Mouse (Mus musculus): ENCODE measurements around the gene Fbxo34. TPM values are rescaled to one million over a fixed set of nuclear protein-coding genes. Genes with fewer than 3 reads are reported as not detected.
A peak's percentile ranks its signal among the peaks of the same experiment; 100 is the strongest.
"Not testable (repeated sequence)": the region's sequence is repeated elsewhere in the genome, so short reads cannot be mapped to it uniquely, and the experiment has no call there.

Gene Fbxo34
- polyA plus RNA-seq, 1 experiment from 2014 or later, result 27.2 TPM

GRCm38 (mm10) chr14:47567962-47568652, 117.9 kb downstream of the Fbxo34 start:
- Histone ChIP-seq H3K4me3 (ENCODE audit: low read depth, low read length) (peak overlapping the region; percentile 69), H3K27ac (replicated peaks; ENCODE audit: low read depth, low read length) (no peak overlapping the region)

GRCm38 (mm10) chr14:47570549-47570948, 120.3 kb downstream of the Fbxo34 start, which contains the start of gene Atg14:
Atg14 (minus strand) TSS chr14:47570649.
- H3K4me3 ChIP-seq (ENCODE audit: low read depth, low read length); ATAC-seq (ENCODE audit: insufficient number of reproducible peaks, low FRiP score, low TSS enrichment, low read depth); H3K27ac ChIP-seq (replicated peaks; ENCODE audit: low read depth, low read length); H3K4me1 ChIP-seq (ENCODE audit: control insufficient read depth, insufficient read depth, low read length); H3K9ac ChIP-seq (ENCODE audit: low read length); H3K9me3 ChIP-seq (ENCODE audit: control insufficient read depth, low read length); H3K36me3 ChIP-seq (ENCODE audit: control insufficient read depth, insufficient read depth, low read length); DNase-seq (ENCODE audit: low spot score); H3K4me2 ChIP-seq (ENCODE audit: low read depth, severe bottlenecking); H3K27me3 ChIP-seq (ENCODE audit: control insufficient read depth, insufficient read depth, low read length): not testable (repeated sequence)
- WGBS, result 93% methylated on average over 11 of the region's 11 CpGs

More at GRCm38 (mm10) chr14:47567962-47568652, 117.9 kb downstream of the Fbxo34 start:
- peak; percentile 98 for DNase-seq (ENCODE audit: low spot score)
- ATAC-seq (ENCODE audit: insufficient number of reproducible peaks, low FRiP score, low TSS enrichment, low read depth), result peak; percentile 98
- Histone ChIP-seq H3K4me1 (ENCODE audit: control insufficient read depth, insufficient read depth, low read length) (peaks cover 3% of the 10 kb centered on the region; the same call in 1 of the 2 replicates), H3K9me3 (ENCODE audit: control insufficient read depth, low read length) (no peaks in the 10 kb centered on the region), H3K36me3 (ENCODE audit: control insufficient read depth, insufficient read depth, low read length) (no peaks in the 10 kb centered on the region), H3K4me2 (ENCODE audit: low read depth, severe bottlenecking) (peak overlapping the region; percentile 76), H3K9ac (ENCODE audit: low read length) (peak overlapping the region; percentile 72), H3K27me3 (ENCODE audit: control insufficient read depth, insufficient read depth, low read length) (no peaks in the 10 kb centered on the region)
- WGBS, result under 1% methylated on average over 46 of the region's 46 CpGs

GRCm38 (mm10) chr14:47572707-47573106, 122.5 kb downstream of the Fbxo34 start:
- 81% methylated on average over 4 of the region's 4 CpGs for WGBS
- ATAC-seq (ENCODE audit: insufficient number of reproducible peaks, low FRiP score, low TSS enrichment, low read depth) (no peak), DNase-seq (ENCODE audit: low spot score) (no peak)
- Histone ChIP-seq H3K27ac (replicated peaks; ENCODE audit: low read depth, low read length) (no peak overlapping the region), H3K27me3 (ENCODE audit: control insufficient read depth, insufficient read depth, low read length) (no peaks in the 10 kb centered on the region), H3K9me3 (ENCODE audit: control insufficient read depth, low read length) (no peaks in the 10 kb centered on the region), H3K4me3 (ENCODE audit: low read depth, low read length) (no peak overlapping the region), H3K4me2 (ENCODE audit: low read depth, severe bottlenecking) (no peak overlapping the region), H3K36me3 (ENCODE audit: control insufficient read depth, insufficient read depth, low read length) (no peaks in the 10 kb centered on the region), H3K4me1 (ENCODE audit: control insufficient read depth, insufficient read depth, low read length) (peaks cover 2% of the 10 kb centered on the region; the same call in 1 of the 2 replicates), H3K9ac (ENCODE audit: low read length) (no peak overlapping the region)

- H3K27me3 ChIP-seq (ENCODE audit: control insufficient read depth, insufficient read depth, low read length), result no peaks in the 10 kb centered on the region
- H3K9ac ChIP-seq (ENCODE audit: low read length), result no peak overlapping the region
- ATAC-seq (ENCODE audit: insufficient number of reproducible peaks, low FRiP score, low TSS enrichment, low read depth), result no peak
- no peaks in the 10 kb centered on the region for H3K36me3 ChIP-seq (ENCODE audit: control insufficient read depth, insufficient read depth, low read length)
- no peak overlapping the region for H3K4me3 ChIP-seq (ENCODE audit: low read depth, low read length)
- 78% methylated on average over 11 of the region's 11 CpGs for WGBS
- no peaks in the 10 kb centered on the region for H3K9me3 ChIP-seq (ENCODE audit: control insufficient read depth, low read length)
- no peaks in the 10 kb centered on the region for H3K4me1 ChIP-seq (ENCODE audit: control insufficient read depth, insufficient read depth, low read length)
- no peak overlapping the region for H3K27ac ChIP-seq (replicated peaks; ENCODE audit: low read depth, low read length)
- no peak overlapping the region for H3K4me2 ChIP-seq (ENCODE audit: low read depth, severe bottlenecking)
- no peak for DNase-seq (ENCODE audit: low spot score)
These were observed 124.5 kb downstream of the Fbxo34 start for GRCm38 (mm10) chr14:47574721-47575120.

GRCm38 (mm10) chr14:47576687-47577086, 126.5 kb downstream of the Fbxo34 start:
- ATAC-seq (ENCODE audit: insufficient number of reproducible peaks, low FRiP score, low TSS enrichment, low read depth) (no peak), DNase-seq (ENCODE audit: low spot score) (no peak)
- Histone ChIP-seq H3K27me3 (ENCODE audit: control insufficient read depth, insufficient read depth, low read length) (no peaks in the 10 kb centered on the region), H3K4me1 (ENCODE audit: control insufficient read depth, insufficient read depth, low read length) (no peaks in the 10 kb centered on the region), H3K9me3 (ENCODE audit: control insufficient read depth, low read length) (no peaks in the 10 kb centered on the region), H3K9ac (ENCODE audit: low read length) (no peak overlapping the region), H3K27ac (replicated peaks; ENCODE audit: low read depth, low read length) (no peak overlapping the region), H3K4me3 (ENCODE audit: low read depth, low read length) (no peak overlapping the region), H3K36me3 (ENCODE audit: control insufficient read depth, insufficient read depth, low read length) (no peaks in the 10 kb centered on the region), H3K4me2 (ENCODE audit: low read depth, severe bottlenecking) (no peak overlapping the region)
- WGBS, result 59% methylated on average over 4 of the region's 4 CpGs

GRCm38 (mm10) chr14:47578086-47578485, 127.9 kb downstream of the Fbxo34 start:
- H3K9me3 ChIP-seq (ENCODE audit: control insufficient read depth, low read length), result no peaks in the 10 kb centered on the region
- H3K4me2 ChIP-seq (ENCODE audit: low read depth, severe bottlenecking), result no peak overlapping the region
- ATAC-seq (ENCODE audit: insufficient number of reproducible peaks, low FRiP score, low TSS enrichment, low read depth), result no peak
- H3K27me3 ChIP-seq (ENCODE audit: control insufficient read depth, insufficient read depth, low read length), result no peaks in the 10 kb centered on the region
- H3K27ac ChIP-seq (replicated peaks; ENCODE audit: low read depth, low read length), result no peak overlapping the region
- no peak overlapping the region for H3K9ac ChIP-seq (ENCODE audit: low read length)
- H3K4me3 ChIP-seq (ENCODE audit: low read depth, low read length), result no peak overlapping the region
- no peak for DNase-seq (ENCODE audit: low spot score)
- H3K4me1 ChIP-seq (ENCODE audit: control insufficient read depth, insufficient read depth, low read length), result no peaks in the 10 kb centered on the region
- no peaks in the 10 kb centered on the region for H3K36me3 ChIP-seq (ENCODE audit: control insufficient read depth, insufficient read depth, low read length)
- WGBS, result 98% methylated on average over 2 of the region's 2 CpGs

- no peak overlapping the region for H3K4me3 ChIP-seq (ENCODE audit: low read depth, low read length)
- no peaks in the 10 kb centered on the region for H3K9me3 ChIP-seq (ENCODE audit: control insufficient read depth, low read length)
- WGBS, result 63% methylated on average over 1 of the region's 1 CpGs
- H3K9ac ChIP-seq (ENCODE audit: low read length), result no peak overlapping the region
- no peak overlapping the region for H3K27ac ChIP-seq (replicated peaks; ENCODE audit: low read depth, low read length)
- DNase-seq (ENCODE audit: low spot score) (no peak), ATAC-seq (ENCODE audit: insufficient number of reproducible peaks, low FRiP score, low TSS enrichment, low read depth) (no peak)
- H3K4me1 ChIP-seq (ENCODE audit: control insufficient read depth, insufficient read depth, low read length), result no peaks in the 10 kb centered on the region
- H3K4me2 ChIP-seq (ENCODE audit: low read depth, severe bottlenecking), result no peak overlapping the region
- no peaks in the 10 kb centered on the region for H3K27me3 ChIP-seq (ENCODE audit: control insufficient read depth, insufficient read depth, low read length)
- no peaks in the 10 kb centered on the region for H3K36me3 ChIP-seq (ENCODE audit: control insufficient read depth, insufficient read depth, low read length)
These were observed 131.1 kb downstream of the Fbxo34 start for GRCm38 (mm10) chr14:47581280-47581679.

All from limb, embryonic 11.5 days (tissue).